Mouse (Mus musculus): Measurements from ENCODE around the gene Foxp1. TPM values are rescaled to one million over a fixed set of nuclear protein-coding genes. Genes with fewer than 3 reads are reported as not detected.

Foxp1 gene
- polyA plus RNA-seq, 1 experiment, result 129 TPM

DNA sequence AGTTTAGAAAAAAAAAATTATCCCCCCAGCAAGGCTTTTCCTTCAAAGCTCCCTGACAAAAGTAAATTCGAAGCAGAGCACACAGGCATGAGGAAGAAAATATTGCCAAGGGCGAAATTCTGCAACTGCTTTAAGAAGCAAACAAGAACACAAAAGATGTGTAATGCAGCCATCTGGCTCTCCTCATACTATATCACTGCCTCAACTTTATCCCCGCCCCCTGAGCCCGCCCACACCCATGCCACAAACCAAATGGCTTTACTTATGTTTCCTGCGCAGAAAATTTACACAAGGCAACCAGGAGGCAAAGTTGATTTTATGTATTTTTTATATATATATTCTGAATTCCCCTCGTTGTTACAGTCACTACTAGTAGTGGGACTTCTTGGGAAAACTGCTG lies 252.6 kb downstream of the Foxp1 start:
- H3K4me1 ChIP-seq (replicated peaks; ENCODE audit: control insufficient read depth, insufficient read depth, low read length), result peaks cover 23% of the 10 kb centered on the region
- no peaks in the 10 kb centered on the region for H3K36me3 ChIP-seq (ENCODE audit: control insufficient read depth, insufficient read depth, low read length)
- peak; percentile 52 for DNase-seq
- TF ChIP-seq CTCF (IDR thresholded peaks at IDR 0.05; ENCODE audit: borderline replicate concordance, control insufficient read depth, extremely low read depth, insufficient read depth, low read length, poor library complexity) (no peak), POLR2A (IDR thresholded peaks at IDR 0.05; ENCODE audit: control insufficient read depth, extremely low read depth, insufficient read depth, low read length, poor library complexity) (no peak)
- no peak overlapping the region; the same call in 1 of the 2 replicates for H3K27ac ChIP-seq (ENCODE audit: control insufficient read depth, insufficient read depth, low read length)
- H3K4me3 ChIP-seq (ENCODE audit: control insufficient read depth, insufficient read depth, low read length), result no peak overlapping the region
- H3K27me3 ChIP-seq (ENCODE audit: control insufficient read depth, insufficient read depth, low read length), result no peaks in the 10 kb centered on the region
- 6% methylated on average over 6 of the region's 6 CpGs for WGBS

- no peak for DNase-seq
- Histone ChIP-seq H3K27me3 (ENCODE audit: control insufficient read depth, insufficient read depth, low read length) (no peaks in the 10 kb centered on the region), H3K36me3 (ENCODE audit: control insufficient read depth, insufficient read depth, low read length) (no peaks in the 10 kb centered on the region), H3K4me1 (replicated peaks; ENCODE audit: control insufficient read depth, insufficient read depth, low read length) (peaks cover 28% of the 10 kb centered on the region), H3K4me3 (ENCODE audit: control insufficient read depth, insufficient read depth, low read length) (no peak overlapping the region), H3K27ac (ENCODE audit: control insufficient read depth, insufficient read depth, low read length) (no peak overlapping the region)
- no peak for TF ChIP-seq POLR2A (IDR thresholded peaks at IDR 0.05; ENCODE audit: control insufficient read depth, extremely low read depth, insufficient read depth, low read length, poor library complexity)
- TF ChIP-seq CTCF (IDR thresholded peaks at IDR 0.05; ENCODE audit: borderline replicate concordance, control insufficient read depth, extremely low read depth, insufficient read depth, low read length, poor library complexity), result no peak
- 96% methylated on average over 20 of the region's 20 CpGs for WGBS
Observed at GRCm38 (mm10) chr6:99268171-99269061, 254.1 kb downstream of the Foxp1 start.

DNA sequence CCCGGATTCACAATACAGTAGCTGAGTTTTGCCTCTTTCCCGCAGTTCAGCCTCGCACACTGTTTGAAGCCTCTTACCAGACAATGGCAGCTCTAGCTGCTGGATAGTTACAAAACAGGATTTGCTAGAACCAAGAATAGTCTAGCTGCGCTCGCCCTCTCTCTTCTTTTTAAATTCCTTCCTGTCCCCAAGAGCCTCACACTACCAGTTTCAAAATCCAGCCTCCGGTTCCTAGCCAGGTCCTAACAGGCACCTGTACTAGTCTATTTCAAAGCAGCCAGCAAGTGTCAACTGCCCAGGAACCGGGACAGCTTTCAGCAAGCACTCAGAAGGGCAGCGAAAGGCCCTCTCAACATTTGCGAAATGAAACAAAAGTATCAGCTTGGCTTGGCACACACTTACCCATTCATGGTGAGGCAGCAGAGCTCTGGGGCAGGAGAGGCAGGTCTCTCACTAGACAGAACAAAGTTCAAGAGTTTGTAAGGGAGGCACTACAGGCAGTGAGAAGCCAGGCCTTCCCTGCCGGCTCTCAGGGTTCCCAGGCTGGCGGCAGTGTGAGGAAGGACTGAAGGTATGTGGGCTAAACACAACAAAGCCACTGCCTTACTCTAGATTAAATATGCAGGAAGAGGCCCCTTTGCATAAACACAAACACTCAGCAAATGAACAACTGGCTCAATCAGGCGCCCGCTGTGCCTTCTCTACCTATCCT lies 256.4 kb downstream of the Foxp1 start:
- H3K36me3 ChIP-seq (ENCODE audit: control insufficient read depth, insufficient read depth, low read length), result no peaks in the 10 kb centered on the region
- peak overlapping the region; percentile 92 for H3K27ac ChIP-seq (ENCODE audit: control insufficient read depth, insufficient read depth, low read length)
- H3K4me1 ChIP-seq (replicated peaks; ENCODE audit: control insufficient read depth, insufficient read depth, low read length), result peaks cover 37% of the 10 kb centered on the region
- TF ChIP-seq POLR2A (IDR thresholded peaks at IDR 0.05; ENCODE audit: control insufficient read depth, extremely low read depth, insufficient read depth, low read length, poor library complexity), result no peak
- no peak for TF ChIP-seq CTCF (IDR thresholded peaks at IDR 0.05; ENCODE audit: borderline replicate concordance, control insufficient read depth, extremely low read depth, insufficient read depth, low read length, poor library complexity)
- DNase-seq, result peak; percentile 49
- peak overlapping the region; percentile 66 for H3K4me3 ChIP-seq (ENCODE audit: control insufficient read depth, insufficient read depth, low read length)
- WGBS, result 9% methylated on average over 13 of the region's 13 CpGs
- no peaks in the 10 kb centered on the region for H3K27me3 ChIP-seq (ENCODE audit: control insufficient read depth, insufficient read depth, low read length)

GRCm38 (mm10) chr6:99265173-99265572 lies 257.3 kb downstream of the Foxp1 start:
- TF ChIP-seq POLR2A (IDR thresholded peaks at IDR 0.05; ENCODE audit: control insufficient read depth, extremely low read depth, insufficient read depth, low read length, poor library complexity), result no peak
- no peak for TF ChIP-seq CTCF (IDR thresholded peaks at IDR 0.05; ENCODE audit: borderline replicate concordance, control insufficient read depth, extremely low read depth, insufficient read depth, low read length, poor library complexity)
- Histone ChIP-seq H3K4me3 (ENCODE audit: control insufficient read depth, insufficient read depth, low read length) (no peak overlapping the region), H3K27ac (ENCODE audit: control insufficient read depth, insufficient read depth, low read length) (peak overlapping the region; percentile 28), H3K36me3 (ENCODE audit: control insufficient read depth, insufficient read depth, low read length) (no peaks in the 10 kb centered on the region), H3K27me3 (ENCODE audit: control insufficient read depth, insufficient read depth, low read length) (no peaks in the 10 kb centered on the region), H3K4me1 (replicated peaks; ENCODE audit: control insufficient read depth, insufficient read depth, low read length) (peaks cover 39% of the 10 kb centered on the region)
- WGBS, result 17% methylated on average over 4 of the region's 4 CpGs
- DNase-seq, result no peak

- Histone ChIP-seq H3K36me3 (ENCODE audit: control insufficient read depth, insufficient read depth, low read length) (no peaks in the 10 kb centered on the region), H3K4me1 (replicated peaks; ENCODE audit: control insufficient read depth, insufficient read depth, low read length) (peaks cover 38% of the 10 kb centered on the region), H3K27me3 (ENCODE audit: control insufficient read depth, insufficient read depth, low read length) (no peaks in the 10 kb centered on the region), H3K4me3 (ENCODE audit: control insufficient read depth, insufficient read depth, low read length) (peak overlapping the region; percentile 12; the same call in 1 of the 2 replicates), H3K27ac (ENCODE audit: control insufficient read depth, insufficient read depth, low read length) (peak overlapping the region; percentile 46)
- TF ChIP-seq CTCF (IDR thresholded peaks at IDR 0.05; ENCODE audit: borderline replicate concordance, control insufficient read depth, extremely low read depth, insufficient read depth, low read length, poor library complexity) (no peak), POLR2A (IDR thresholded peaks at IDR 0.05; ENCODE audit: control insufficient read depth, extremely low read depth, insufficient read depth, low read length, poor library complexity) (no peak)
- DNase-seq, result no peak
- 18% methylated on average over 13 of the region's 13 CpGs for WGBS
Observed at GRCm38 (mm10) chr6:99264192-99265093, 258.1 kb downstream of the Foxp1 start.

- peak overlapping the region; percentile 46 for H3K27ac ChIP-seq (ENCODE audit: control insufficient read depth, insufficient read depth, low read length)
- DNase-seq, result no peak
- peak overlapping the region; percentile 37 for H3K4me3 ChIP-seq (ENCODE audit: control insufficient read depth, insufficient read depth, low read length)
- H3K27me3 ChIP-seq (ENCODE audit: control insufficient read depth, insufficient read depth, low read length), result no peaks in the 10 kb centered on the region
- no peak for TF ChIP-seq CTCF (IDR thresholded peaks at IDR 0.05; ENCODE audit: borderline replicate concordance, control insufficient read depth, extremely low read depth, insufficient read depth, low read length, poor library complexity)
- TF ChIP-seq POLR2A (IDR thresholded peaks at IDR 0.05; ENCODE audit: control insufficient read depth, extremely low read depth, insufficient read depth, low read length, poor library complexity), result no peak
- peaks cover 38% of the 10 kb centered on the region for H3K4me1 ChIP-seq (replicated peaks; ENCODE audit: control insufficient read depth, insufficient read depth, low read length)
- no peaks in the 10 kb centered on the region for H3K36me3 ChIP-seq (ENCODE audit: control insufficient read depth, insufficient read depth, low read length)
- 30% methylated on average over 2 of the region's 2 CpGs for WGBS
Observed at GRCm38 (mm10) chr6:99263886-99264185, 258.7 kb downstream of the Foxp1 start.
